Mouse (Mus musculus) NIH3T3 (cell line): ENCODE data around the gene Lyl1.
A peak's percentile ranks its signal among the peaks of the same experiment; 100 is the strongest.
"Not testable (repeated sequence)": the region's sequence is repeated elsewhere in the genome, so short reads cannot be mapped to it uniquely, and the experiment has no call there.

Experiments
- DNase-seq: peaks from one replicate; pipeline ENCODE4 v3.0.0-alpha.2; 2012; ENCODE audit warnings: low read depth

The Lyl1 gene

DNA sequence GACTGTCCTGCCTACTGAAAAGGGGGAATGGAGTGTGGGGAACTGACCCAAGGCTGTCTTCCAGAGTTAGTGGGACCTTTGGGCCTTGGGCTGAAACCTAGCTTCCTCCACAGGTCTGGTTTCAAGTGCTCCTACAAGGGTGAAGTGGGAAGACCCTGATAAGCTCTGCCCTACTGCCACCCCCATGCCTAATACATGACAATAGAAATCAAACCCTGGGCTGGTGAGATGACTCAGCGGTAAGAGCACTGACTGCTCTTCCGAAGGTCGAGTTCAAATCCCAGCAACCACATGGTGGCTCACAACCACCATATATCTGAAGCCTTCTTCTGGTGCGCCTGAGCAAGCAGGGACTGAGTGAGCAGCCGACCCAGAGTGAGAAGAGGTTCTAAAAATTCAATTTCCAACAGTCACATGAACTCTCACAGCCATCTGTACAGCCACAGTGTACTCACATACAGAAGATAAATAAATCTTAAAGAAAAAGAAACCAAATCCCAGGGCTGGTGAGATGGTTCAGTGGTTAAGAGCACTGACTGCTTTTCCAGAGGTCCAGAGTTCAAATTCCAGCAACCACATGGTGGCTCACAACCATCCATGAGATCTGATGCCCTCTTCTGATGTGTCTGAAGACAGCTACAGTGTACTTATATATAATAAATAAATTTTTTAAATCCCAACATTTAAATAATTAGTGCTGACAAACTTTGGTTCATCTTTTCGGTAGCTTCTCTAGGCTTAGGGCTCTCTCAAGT, 32.3 kb upstream of the Lyl1 start:
- no peak for DNase-seq

DNA sequence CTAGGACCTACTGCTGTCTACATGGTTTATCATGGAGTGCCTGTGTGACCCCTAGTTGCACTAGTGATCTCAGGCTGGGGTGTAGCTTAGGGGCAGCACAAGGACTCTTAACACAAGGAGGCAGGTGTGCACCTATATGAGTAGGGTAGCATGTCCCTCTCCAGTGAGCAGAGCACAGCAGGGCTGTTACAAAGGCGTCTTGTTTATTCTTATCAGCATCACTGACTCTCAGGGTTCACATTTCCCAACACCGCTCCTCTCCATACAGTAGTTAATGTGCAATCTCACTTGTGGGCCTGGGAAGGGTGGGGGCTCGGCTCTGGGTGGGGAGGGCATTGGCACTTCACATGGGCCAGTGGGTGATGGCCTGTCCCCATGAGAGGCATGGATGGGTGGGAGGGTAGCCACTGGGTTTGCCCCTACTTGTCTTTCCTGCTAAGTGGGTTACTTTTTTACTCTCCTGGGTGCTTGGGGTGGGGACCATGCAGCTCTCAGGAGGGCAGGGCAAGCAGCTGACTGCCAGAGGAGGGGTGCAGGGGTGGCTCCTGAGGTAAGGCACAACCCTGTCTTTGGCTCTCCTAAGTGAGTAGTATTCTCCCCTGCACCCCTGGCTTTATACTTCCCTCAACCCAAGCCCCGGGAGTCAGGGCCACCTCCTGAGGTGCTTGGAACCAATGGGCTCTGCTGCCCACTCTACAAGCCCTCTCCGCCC, 30.8 kb upstream of the Lyl1 start:
- not testable (repeated sequence) for DNase-seq

DNA sequence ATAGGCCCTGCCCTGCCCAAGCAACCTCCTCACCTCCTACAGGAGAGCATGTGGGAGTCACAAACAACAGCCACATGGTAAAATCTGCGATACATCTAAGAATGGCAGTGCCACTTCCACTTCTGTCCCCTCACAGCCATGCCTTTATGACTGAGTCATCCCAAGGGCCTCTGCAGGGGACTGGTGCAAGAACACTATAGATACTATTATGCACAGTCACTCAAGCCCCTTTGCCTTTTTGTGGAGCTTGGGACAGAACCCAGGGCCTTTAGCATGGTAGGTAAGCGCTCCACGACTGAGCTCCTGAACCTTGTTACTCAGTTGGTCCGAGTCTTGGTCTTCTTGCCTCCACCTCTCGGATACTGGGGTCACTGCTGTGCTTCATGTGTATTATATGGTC, 24.0 kb upstream of the Lyl1 start:
- no peak for DNase-seq

DNA sequence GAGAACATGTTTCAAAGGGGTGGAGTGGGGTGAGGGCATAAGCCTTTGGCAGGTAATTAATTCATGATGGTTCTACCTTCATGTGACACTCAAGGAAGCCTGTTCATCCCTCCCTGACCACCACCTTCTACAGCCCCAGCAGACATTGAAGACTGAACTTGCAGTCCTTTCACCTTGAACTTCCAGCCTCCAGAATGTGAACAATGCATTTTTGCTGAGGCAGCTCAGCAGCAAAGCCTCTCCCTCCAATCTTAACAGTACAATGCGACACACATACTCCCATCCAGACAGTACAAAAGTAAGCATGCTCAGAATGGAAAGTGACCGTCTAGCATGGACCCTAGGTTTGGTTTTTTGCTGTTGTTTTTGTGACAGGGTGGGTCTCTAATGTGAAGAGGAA, 19.8 kb upstream of the Lyl1 start:
- no peak for DNase-seq

DNA sequence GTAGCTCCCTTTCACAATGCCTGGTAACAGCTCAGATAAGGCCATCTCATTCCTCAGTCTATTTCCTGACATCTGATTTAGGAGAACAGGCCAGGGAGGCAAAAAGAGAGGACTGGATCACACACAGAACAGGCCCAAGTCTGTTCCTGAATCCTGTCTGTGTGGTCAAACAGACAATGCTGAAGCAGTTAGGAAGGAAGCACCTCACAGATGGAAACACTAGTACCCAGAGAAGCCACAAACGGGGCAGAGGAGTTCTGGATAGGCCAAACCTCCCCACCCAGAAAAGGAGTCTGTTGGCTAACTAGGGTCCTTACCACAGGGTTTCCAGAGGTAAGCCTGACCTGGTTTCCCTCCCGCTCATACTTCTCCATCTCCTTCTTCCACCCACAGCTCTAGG, 19.0 kb upstream of the Lyl1 start:
- DNase-seq: no peak

DNA sequence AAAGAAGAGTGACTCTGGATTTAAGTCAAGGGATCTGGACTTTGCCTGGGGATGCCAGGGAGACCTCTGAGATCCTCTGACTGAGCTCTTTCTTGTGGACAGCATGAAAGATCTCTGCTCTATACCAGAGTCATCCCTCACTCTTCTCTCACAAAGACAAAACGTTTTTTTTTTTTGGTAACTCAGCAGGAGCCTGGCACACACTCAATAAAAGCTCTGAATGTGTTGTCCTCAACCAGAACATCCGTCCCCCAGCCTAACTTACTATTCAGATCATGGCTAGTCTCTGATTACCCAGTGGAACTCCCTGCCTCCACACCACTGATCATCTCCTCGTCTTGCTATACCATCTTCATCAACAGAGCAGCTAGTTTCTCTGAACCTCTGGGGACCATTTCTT, 16.7 kb upstream of the Lyl1 start:
- DNase-seq: no peak

DNA sequence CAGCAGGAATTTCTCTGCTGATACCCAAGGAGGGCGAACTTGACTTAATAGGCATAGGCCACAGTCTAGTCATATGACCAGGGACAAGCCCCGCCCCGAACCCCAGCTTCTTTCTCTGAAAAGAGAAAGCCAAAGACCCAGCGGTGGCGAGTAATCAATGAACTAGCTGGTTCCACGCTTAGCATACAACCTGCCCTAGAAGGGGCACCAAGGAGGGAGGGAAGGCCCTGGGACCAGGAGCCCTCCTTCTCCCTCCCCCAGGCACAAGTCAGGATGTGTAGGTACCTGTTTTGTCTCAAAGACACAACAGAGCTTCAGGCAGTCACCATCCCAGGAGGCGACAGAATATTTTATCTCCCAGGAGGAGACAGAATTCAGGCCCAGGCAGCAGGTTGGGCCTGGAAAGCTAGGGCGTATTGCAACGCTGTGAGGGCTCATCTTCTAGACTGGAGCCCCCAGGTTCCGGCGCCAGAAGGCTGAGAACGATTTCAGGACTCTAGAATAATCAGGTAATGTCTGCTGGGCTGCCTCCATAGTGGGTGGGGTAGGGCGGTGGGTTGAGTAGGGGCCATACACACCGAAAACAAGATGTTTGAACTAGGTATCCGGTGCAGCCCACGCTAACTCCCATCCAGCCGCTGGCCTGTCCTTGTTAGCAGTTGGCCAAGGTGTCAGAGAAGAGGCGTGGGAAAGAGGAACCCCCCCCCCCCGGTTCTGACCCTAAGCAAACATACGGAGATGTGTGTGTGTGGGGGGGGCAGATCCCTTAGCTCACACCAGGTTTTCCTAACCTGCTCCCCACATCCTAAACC, 14.9 kb upstream of the Lyl1 start, which contains the start of gene Trmt1:
Trmt1 (plus strand) TSS at position 117 of the 812 bp plus-strand sequence.
- peak; percentile 79 for DNase-seq

DNA sequence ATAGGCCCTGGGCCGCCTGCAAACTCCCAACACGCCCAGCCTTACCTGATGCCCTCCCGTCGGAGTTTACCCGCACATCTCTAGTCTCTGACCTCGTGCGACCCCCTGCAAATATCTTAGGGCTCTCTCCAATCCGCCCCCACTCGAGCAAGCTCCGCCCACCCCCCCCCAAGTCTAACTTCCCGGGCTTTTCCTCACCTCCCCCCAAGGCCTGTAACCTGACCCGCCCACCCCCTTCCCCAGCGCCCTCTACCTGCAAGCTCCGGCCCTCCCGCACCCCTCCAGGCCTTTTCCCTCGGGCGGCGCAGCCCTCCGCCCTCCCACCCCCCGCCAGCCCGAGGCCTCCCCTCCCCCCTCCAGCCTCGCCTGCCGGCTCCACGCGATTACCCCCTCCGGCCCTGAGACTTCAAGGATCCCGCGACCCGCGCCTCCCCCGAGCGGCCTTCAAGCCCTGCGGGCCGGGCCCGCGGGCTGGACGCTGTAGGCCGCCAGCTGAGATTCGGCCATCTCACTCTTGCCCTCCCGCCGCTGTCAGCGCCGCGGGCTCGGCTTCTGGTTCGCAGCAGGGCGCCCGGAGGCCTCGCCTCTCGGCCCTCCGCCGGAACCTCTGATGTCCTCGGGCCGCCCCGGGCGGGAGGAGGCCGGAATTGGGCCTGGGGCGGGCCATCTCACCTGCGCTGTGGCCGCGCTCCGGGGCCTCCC, 14.1 kb upstream of the Lyl1 start:
- DNase-seq: peak; percentile 64

DNA sequence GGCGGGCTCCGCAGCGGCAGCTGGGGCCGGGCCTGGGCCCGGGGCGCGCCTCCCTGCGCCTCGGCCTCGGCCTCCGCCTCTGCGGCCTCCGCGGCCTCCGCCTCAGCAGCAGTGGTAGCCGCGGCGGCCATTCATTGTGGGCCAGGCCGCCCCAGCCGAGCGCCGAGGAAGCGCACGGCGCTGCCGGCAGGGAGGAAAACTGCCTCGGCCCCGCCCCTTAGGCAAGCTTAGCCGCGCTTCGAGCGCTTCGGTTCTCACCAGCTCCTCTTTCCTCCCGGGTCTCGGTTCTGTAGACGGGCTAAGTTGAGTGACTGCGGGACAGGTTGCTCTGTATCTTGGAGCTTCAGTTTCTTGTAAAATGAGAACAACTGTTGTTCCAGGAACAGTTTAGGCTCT, 13.6 kb upstream of the Lyl1 start, which contains the start of gene Nacc1:
Nacc1 (minus strand) TSS at position 158 of the 396 bp plus-strand sequence.
- peak; percentile 95 for DNase-seq

DNA sequence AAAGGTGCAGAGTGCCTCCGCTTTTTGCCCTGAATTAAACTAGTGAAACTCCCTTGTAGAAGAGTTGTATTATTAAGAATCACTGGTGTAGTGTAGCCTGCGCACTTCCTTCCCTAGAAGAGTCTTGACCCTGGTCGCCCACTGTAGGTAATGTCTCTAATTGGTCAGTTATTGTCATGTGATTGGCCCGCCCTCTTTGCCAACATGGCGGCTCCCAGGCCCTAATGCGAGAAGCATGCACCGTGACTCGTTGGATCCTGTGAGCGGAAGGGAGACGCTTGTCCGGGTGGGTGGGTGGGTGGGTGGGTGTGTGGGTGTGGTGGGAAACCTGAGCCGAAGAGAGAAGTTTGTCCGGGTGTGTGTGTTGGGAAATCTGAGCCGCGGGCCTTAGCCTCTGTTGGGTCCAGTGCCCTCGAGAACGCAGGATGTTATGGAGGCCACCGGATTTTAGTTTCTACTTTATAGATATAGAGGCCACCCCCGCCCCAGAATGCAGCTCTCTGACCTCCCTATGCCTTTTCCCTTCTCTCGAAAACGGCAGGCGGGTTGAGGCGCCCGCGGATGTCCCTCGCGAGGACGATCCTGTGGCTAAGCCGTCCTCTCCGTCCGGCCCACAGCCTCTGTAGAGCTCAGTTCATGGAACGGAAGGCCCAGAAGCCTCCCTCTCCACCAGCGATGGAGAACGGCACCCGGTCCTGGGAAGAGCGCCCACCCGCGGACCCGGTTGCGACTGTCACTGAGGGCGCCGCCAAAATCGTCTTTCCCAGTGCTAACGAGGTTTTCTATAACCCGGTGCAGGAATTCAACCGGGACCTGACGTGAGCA, 12.0 kb upstream of the Lyl1 start:
- peak; percentile 94 for DNase-seq

DNA sequence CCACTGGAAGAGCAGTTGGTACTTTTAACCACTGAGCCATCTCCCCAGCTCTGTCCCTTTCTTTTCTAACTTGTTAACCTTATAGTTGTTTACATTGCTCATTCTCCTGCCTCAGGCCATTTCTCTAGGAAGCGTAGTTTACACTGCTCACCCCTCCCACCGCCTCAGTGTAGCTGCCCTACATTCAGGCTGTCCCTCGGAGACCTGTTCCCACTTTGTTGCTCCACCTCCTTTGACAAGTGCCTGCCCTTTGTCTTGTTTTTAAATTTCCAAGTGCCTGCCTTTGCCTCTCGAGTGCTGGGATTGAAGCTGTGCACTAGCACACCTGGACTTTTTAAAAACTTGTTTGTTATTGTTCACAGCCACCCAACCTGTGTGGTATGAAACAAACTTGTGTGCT, 7.9 kb upstream of the Lyl1 start:
- DNase-seq: no peak

DNA sequence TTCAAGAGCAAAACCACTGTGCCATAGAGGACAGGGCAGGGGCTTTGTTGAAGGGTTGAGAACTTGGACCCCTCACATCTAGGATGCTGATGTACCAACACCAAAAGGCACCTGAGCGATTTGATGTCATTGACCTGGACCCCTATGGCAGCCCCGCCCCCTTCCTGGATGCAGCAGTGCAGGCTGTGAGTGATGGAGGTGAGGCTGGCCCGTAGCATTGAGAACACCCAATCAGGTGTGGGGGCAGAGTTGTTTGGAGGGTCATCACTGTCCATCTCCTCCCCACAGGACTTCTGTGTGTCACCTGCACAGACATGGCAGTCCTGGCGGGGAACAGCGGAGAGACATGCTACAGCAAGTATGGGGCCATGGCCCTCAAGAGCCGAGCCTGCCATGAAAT, 6.1 kb upstream of the Lyl1 start:
- DNase-seq: no peak

DNA sequence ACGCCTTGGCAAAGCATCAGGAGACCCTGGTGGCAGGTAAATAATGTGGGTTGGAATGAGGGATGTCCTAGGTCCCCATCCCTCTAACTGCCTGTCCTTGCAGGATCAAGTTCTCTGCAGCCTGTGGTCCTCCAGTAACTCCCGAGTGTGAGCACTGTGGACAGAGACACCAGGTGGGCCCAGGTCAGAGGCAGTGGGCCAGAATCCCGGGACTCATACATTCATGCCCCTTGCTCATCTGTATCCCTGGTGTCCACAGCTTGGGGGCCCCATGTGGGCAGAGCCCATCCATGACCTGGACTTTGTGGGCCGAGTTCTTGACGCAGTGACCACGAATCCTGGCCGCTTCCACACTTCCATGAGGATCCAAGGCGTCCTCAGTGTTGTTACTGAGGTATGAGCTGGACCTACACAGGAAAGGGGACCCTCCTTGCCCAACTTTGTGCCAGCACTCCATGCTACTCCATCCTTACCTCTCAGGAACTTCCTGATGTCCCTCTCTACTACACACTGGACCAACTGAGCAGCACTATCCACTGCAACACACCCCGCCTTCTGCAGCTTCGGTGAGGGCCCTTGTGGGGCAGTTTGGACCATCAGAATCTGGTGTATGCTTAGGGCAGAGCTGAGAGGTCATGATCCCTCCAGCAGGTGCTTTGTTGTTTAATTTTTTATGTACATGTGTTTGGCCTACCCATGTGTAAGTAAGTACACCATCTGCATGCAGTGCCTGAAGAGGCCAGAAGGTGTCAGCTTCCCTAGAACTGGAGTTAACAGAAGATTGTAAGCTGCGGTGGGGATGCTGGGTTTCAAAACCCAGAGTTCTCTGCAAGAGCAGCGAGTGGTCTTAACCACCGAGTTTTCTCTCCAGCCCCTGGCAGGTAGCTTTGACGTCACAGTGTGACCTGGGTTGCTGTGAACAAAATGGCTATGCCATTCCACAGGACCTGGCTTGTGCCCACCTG, 3.8 kb upstream of the Lyl1 start:
- DNase-seq: peak; percentile 71

DNA sequence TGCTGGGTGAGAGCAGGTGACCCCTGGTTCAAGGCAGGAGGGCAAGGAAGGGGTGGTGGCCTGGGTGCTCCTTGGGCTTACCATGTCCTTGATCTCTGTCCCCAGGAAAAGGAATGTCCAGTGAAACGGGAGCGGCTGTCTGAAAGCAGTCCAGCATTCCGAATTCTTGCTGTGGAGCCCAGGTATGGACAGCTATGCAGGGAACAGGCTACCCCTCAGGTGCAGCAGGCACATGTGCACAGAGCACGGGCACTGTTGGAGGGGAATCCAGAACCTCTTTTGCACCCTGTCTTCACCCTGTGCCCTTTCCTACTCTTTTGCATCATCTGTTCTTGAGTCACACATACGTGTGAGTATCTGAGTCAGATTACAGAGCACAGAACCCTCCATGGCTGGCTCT, 3.0 kb upstream of the Lyl1 start:
- DNase-seq: no peak

DNA sequence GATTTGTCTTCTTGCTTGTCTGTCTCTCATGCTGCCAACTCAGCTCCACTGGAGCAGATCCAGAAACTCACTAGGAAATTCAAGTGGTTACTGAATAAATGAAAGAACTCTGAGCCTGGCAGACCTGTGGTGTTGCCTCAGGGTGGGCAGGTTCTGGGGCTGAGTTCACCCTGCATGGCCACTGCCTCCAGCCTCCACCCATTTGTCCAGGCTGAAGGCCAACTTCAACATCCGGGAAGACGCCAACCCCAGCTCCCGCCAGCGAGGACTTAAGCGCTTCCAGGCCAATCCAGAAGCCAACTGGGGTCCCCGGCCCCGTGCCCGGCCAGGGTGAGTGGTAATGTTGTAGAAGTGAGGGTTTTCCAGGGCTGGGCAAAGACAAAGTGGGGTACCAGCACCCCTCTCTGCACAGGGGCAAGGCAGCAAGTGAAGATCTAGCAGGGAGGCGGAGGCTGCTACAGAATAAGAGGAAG, 2.3 kb upstream of the Lyl1 start:
- peak; percentile 71 for DNase-seq

DNA sequence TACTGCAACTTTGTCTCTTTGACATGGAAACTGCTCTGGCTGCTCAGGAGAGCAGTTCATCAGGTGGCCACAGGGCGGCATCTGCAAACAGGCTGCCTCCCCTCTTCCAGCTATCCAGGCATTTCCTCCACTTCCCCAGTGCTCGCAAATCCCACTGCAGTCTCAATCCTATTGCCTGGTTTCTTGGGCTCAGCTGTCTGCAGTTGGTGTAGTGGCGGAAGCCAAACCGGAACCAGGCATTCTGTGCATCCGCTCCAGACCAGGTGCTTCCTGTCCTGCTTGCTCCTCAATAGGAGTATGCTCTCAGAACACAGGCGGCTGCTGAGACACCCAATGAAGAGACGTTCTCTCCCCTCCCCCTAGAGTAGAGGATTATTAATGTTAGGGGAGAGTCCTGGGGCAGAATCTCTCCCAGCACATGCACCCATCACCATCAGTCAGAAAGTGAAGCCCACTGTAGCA, 1.4 kb upstream of the Lyl1 start:
- DNase-seq: peak; percentile 74

DNA sequence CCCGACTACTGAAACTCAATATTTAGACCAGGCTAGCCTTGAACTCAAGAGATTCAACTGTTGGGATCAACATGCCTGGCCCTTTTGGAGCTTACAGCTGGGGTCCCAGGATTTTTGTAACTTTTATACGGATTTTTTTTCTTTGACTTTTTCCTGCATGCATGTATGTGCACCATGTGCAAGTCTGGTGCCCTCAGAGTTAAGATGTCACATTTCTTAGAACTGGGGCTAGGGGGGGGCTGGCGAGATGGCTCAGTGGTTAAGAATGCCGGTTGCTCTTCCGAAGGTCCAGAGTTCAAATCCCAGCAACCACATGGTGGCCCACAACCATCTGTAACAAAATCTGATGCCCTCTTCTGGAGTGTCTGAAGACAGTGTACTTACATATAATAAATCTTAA, 731 bp upstream of the Lyl1 start:
- DNase-seq: no peak

DNA sequence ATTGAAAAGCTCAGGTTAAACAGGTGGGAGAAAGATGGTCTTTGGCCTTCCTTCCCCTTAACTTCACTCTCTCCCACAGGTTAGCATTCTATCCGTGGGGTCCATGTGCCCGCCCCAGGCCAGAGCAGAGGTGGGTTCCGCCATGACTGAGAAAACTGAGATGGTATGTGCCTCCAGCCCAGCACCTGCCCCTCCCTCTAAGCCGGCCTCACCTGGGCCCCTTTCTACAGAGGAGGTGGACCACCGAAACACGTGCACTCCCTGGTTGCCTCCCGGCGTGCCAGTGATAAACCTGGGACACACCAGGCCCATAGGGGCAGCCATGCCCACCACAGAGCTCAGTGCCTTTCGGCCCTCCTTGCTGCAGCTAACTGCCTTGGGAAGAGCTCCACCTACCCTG, 1.3 kb downstream of the Lyl1 start:
- no peak for DNase-seq

DNA sequence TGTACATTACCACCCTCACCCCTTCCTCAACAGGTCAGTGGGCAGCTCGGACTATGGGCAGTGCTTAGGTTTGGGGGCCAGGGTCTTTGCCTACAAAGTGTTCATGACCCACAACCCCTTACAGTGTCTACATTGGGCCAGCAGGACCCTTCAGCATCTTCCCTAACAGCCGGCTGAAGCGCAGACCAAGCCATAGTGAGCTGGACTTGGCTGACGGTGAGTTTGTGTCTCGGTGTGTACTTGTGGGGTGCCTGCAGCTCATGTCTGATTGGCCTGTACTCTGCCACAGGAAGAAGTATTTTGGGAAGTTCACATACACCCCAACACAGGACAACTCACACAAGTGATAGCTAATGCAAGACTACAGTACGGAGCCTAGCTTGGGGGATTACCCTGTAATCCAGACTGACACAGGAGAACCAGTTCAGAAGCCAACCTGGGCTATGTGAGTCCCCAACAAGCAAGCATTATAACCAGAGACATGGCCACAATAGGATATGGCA, 1.8 kb downstream of the Lyl1 start:
- DNase-seq: no peak
